Mouse (Mus musculus): ENCODE measurements at regions not wholly inside any gene's neighbourhood (a gene's known extent, or its start where the extent isn't known, plus 50 kb on each side); places are given as distances from the start of the nearest gene placed in this dataset.
A peak's percentile ranks its signal among the peaks of the same experiment; 100 is the strongest.

DNA sequence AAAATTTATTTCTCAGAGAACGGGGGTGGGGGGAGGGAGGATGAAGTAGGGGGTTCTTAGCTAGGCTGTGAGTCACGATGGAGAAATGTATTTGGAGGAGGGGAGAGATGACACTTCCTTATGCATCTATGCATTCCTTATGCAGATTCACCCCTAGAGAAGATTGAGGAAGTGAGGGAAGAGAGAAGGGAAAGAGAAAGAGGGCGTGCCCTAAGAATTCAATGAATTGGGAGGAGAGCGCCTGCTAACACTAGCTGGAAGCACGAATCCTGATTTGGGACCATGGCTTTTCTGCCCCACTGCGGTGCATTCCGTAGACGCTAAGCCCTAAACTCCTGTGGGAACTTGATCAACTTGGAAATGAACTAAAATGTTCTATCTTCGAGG is 56.1 kb downstream of the Foxi3 start:
- no peak for DNase-seq (ENCODE audit: low spot score)

DNA sequence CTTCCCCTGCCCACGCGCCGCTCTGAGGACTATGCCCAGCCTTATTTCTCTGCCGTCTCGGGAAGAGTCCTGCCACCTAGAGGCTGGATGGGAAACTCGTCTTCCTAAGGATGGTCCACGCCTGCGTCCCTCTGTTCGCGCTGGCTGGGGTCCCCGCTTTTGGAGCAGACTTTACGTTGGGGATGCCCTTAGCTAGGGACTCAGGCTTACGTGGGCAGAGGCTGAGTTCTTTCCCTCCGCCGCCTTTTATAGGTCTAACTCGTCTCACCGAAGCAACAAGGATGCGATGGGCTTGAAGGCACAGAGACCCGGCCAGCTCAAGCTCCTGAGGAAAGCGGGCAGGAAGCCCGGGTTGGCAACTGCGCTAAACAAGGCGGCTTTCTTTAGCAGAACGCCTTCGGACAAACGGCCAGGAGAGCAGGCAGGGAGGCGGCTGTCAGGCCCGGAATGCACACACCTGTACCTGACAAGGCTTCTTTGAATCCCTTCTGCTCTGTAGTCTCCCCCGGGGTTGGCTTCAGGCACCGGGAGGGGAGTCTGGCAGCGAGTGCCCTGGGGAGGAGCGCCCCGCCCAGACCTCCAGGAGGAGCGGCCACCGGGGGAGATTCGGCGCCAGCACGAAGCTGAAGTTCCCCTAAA is 56.6 kb downstream of the Foxi3 start:
- peak; percentile 8 for DNase-seq (ENCODE audit: low spot score)

DNA sequence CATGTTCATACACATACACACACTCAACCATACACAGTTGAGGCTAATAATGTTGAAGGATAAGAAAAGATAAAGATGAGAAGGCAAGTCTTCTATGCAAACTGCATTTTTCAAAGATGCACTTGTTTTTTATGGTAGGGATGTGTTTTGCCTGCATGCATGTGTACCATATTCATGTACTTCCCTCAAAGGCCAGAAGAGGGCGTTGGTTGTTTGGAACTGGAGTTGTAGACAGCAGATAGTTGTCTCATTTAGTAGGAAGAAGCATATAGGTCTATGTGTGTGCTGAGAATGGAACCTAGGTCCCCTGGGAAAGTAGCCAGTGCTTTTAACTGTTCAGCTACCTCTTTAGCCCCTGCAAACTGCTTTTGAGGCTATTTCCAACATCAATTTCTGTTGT is 60.1 kb downstream of the Foxi3 start:
- no peak for DNase-seq (ENCODE audit: low spot score)

GRCm38 (mm10) chr6:71021353-71021752 is 65.0 kb downstream of the Foxi3 start:
- DNase-seq (ENCODE audit: low spot score), result no peak

DNA sequence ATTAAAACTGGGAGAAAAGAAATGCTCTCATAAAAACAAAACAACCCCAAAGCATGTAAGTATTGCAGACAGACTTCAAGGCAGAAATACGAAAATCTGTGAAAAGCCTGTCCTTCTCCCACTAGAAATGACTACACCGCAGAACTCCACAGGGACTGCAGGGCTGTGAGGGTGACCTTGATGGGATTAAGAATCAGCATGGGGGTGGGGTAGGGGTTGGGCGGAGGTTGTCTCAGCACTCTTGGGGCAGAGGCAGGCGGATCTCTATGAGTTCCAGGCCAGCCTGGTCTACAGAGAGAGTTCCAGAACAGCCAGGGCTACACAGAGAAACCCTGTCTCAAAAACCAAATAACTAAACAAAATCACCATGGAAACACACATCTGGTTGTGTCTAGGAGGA is 69.1 kb downstream of the Foxi3 start:
- DNase-seq (ENCODE audit: low spot score), result no peak

DNA sequence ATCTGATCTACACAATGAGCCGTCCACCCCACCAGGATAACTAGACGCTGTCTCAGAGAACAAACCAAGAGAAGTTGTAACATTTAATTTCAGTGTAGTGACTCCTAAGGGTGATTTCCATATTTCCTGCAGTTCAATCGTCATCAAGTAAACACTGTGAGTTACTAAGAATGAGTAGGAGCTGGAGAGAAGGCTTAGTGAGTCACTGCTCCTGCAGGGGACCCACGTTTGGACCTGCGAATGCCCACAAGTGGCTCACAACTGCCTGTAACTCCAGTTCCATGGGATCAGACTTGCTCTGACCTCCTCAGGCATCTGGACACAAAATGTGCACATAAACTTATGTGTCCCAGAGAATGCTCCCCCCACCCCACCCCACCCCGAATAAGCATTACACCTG is 73.3 kb downstream of the Foxi3 start:
- no peak for DNase-seq (ENCODE audit: low spot score)

- DNase-seq (ENCODE audit: low spot score), result no peak
Measured at GRCm38 (mm10) chr6:71030541-71030940, 74.2 kb downstream of the Foxi3 start.

- DNase-seq (ENCODE audit: low spot score), result no peak
Measured at GRCm38 (mm10) chr6:71044241-71044640, 87.9 kb downstream of the Foxi3 start.

DNA sequence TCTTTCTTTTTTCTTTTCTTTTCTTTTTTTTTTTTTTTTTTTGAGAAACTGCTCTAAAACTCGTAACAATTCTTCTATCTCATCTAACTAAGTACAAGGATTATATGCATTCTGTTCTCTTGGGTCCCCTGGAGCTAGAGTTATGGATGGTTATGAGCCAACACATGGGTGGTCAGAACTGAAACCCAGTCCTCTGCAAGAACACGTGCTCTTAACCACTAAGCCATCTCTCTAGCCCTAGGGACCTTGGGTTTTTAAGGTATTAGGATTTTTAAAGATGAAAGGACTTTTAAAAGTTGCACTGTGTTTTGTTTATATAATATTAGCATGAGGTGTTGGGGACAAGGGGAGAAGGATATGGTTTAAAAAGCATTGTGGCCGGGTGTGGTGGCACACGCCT is 88.9 kb downstream of the Foxi3 start:
- DNase-seq (ENCODE audit: low spot score), result no peak

DNA sequence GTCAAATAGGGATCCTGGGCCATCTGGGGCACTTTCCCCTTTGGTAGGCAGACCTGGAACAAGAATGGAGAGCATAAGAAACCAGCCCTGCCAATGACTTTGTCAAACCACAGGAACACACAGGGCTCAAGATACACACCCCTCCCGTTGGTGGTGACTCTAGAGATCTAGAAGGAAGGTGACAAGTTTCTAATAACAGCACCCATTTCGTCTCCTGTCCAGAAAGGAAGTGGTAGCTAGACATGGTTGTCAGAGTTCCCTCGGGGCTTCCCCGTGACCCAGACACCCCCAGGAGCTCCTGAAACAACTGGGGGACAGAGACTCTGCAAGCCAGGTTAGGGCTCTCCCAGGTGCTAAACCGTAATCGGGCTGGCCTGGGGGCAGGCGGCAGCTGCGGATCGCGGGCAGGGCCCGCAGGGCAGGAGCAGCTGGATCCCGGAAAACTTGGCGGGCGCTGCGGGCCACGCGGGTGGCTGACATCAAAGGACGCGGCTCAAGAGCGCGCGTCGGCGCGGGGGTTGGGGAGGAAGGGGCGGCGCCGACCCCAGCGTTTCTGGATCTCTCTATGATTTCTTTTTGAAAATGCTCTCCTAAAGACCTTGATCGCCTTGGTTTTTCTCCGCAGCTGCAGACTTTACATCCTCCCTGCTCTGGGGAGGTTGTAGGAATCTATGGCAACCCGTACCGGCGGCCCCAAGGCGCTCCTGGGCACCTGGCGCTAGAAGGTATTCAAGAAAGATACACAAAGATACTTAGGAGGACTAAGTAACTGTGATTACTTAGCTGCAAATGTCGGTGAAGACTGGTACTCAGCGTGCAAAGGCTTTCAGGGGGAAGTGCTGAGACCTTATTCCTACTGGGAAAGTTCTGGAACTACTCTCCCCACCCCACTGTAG is 92.1 kb downstream of the Foxi3 start:
- no peak for DNase-seq (ENCODE audit: low spot score)

GRCm38 (mm10) chr6:71050248-71050647 is 93.9 kb downstream of the Foxi3 start:
- no peak for DNase-seq (ENCODE audit: low spot score)

DNA sequence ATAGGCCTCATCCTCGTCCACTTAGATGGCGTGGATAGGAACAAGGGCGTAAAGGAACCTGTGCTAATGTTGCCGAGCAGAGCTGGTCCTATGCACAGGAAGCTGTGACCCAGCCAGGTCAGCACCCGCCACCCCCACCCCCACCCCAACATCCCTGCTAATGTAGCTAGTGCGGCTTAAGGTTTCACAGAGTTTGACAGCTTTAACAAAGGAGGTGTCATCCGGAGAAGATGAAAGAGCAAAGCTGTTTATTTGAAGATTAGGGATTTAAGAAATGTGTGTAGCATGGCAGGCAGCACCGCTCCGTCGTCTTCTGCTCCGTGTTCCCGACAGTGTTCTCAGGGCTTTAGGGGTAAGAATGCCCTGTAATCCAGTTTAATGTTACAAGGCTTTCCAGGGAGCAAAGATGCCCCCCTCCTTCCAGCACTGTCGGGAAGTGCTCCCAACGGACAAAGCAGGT is 93.5 kb downstream of the Thnsl2 start:
- DNase-seq (ENCODE audit: low spot score), result no peak

GRCm38 (mm10) chr6:71057209-71057858 is 86.9 kb downstream of the Thnsl2 start:
- no peak for DNase-seq (ENCODE audit: low spot score)

GRCm38 (mm10) chr6:71060116-71060515 is 84.1 kb downstream of the Thnsl2 start:
- no peak for DNase-seq (ENCODE audit: low spot score)

- DNase-seq (ENCODE audit: low spot score), result no peak
Measured at GRCm38 (mm10) chr6:71062980-71063379, 81.3 kb downstream of the Thnsl2 start.

GRCm38 (mm10) chr6:71065428-71065827 is 78.8 kb downstream of the Thnsl2 start:
- no peak for DNase-seq (ENCODE audit: low spot score)

GRCm38 (mm10) chr6:71069229-71069628 is 75.0 kb downstream of the Thnsl2 start:
- no peak for DNase-seq (ENCODE audit: low spot score)

GRCm38 (mm10) chr6:71074789-71075191 is 69.4 kb downstream of the Thnsl2 start:
- DNase-seq (ENCODE audit: low spot score), result no peak

Measured in layer of hippocampus, adult 9-10 months (tissue).